Mouse (Mus musculus) cerebellum, adult 2 months (tissue): ENCODE measurements around the gene Mfsd14b.

Source experiments
- CTCF ChIP-seq: fragments of 200-500 bp; IDR thresholded peaks from 2 replicates; pipeline ENCODE4 v1.5.1; 2011; ENCODE audit warnings: low read depth, mild to moderate bottlenecking, control low read depth, low read length, moderate library complexity, borderline replicate concordance; ENCODE audit not compliant: insufficient read depth
- POLR2A ChIP-seq: fragments of 200-500 bp; IDR thresholded peaks from 2 replicates; pipeline ENCODE4 v1.6.1; 2011; ENCODE audit warnings: low read length, control low read depth, borderline replicate concordance; ENCODE audit not compliant: insufficient read depth

DNA sequence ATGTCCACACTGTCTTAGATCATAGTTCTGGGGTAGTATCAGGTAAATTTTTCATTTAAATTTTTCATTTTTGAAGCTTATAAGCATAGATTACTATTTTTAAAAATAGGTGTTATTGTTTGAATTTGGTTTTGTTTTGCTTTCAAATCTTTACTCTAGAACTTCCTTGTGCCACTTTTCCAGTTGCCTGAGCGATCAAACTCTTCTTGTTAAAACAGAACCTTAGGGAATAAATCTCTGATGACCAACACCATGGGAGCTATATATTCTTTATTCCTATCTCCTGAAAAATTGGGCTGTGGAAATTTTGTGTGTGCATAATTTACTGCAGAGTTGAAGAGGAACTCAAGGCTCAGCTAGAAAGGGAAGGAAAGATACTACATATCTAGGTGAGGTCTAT, 37.2 kb upstream of the Mfsd14b start, which contains the start of gene Olfr466:
- no peak for TF ChIP-seq CTCF
- TF ChIP-seq POLR2A: no peak
